Mouse (Mus musculus) hindbrain, embryonic 11.5 days (tissue): Measurements from ENCODE around the gene Asl. TPM values are rescaled to one million over a fixed set of nuclear protein-coding genes. Genes with fewer than 3 reads are reported as not detected.

Experiments used
- ATAC-seq: fragments of 200-750 bp; cut with Nextera tagmentation; 2 replicates; pipeline ENCODE4 v1.8.0; 2017; ENCODE audit warnings: mild to moderate bottlenecking, moderate TSS enrichment, moderate library complexity; ENCODE audit not compliant: low FRiP score
- DNase-seq: peaks from one replicate; pipeline ENCODE4 v3.0.0-alpha.2; 2015; ENCODE audit warnings: low spot score
- H3K27ac ChIP-seq: fragments of 300-500 bp; sonication (generic); 2 replicates; pipeline ENCODE4 v1.5.1; 2014; ENCODE audit warnings: mild to moderate bottlenecking, low read depth, low read length
- H3K27me3 ChIP-seq: fragments of 300-500 bp; sonication (generic); 2 replicates; pipeline ENCODE4 v1.6.1; 2014; ENCODE audit warnings: mild to moderate bottlenecking, low read length, moderate library complexity, mixed read lengths; ENCODE audit not compliant: control insufficient read depth, insufficient read depth
- H3K36me3 ChIP-seq: fragments of 300-500 bp; sonication (generic); 2 replicates; pipeline ENCODE4 v1.6.1; 2014; ENCODE audit warnings: mild to moderate bottlenecking, low read length, moderate library complexity, mixed read lengths; ENCODE audit not compliant: control insufficient read depth, insufficient read depth
- H3K4me1 ChIP-seq: fragments of 300-500 bp; sonication (generic); replicated peaks from 2 replicates; pipeline ENCODE4 v1.6.1; 2014; ENCODE audit warnings: low read length, mixed read lengths; ENCODE audit not compliant: control insufficient read depth, insufficient read depth
- H3K4me2 ChIP-seq: fragments of 300-500 bp; sonication (generic); replicated peaks from 2 replicates; pipeline ENCODE4 v1.6.1; 2014; ENCODE audit warnings: mild to moderate bottlenecking, low read depth, low read length
- H3K4me3 ChIP-seq: fragments of 300-500 bp; sonication (generic); 2 replicates; pipeline ENCODE4 v1.5.1; 2014; ENCODE audit warnings: low read depth, low read length
- H3K9ac ChIP-seq: fragments of 300-500 bp; sonication (generic); 2 replicates; pipeline ENCODE4 v1.6.1; 2014; ENCODE audit warnings: low read depth, low read length
- H3K9me3 ChIP-seq: fragments of 300-500 bp; sonication (generic); 2 replicates; pipeline ENCODE4 v1.6.1; 2016; ENCODE audit warnings: low read length; ENCODE audit not compliant: control insufficient read depth
- WGBS: fragments of 180-500 bp; shearing (Covaris S2); extraction: QIAGEN DNeasy Blood & Tissue Kit; methylation state at CpG from one replicate; pipeline ENCODE4 v1.1.7; 2014; 5-methylcytosine and 5-hydroxymethylcytosine counted together
- polyA plus RNA-seq: library from polyadenylated mRNA; unstranded; fragments of >200 nt; fragmentation: Nextera tagmentation; extraction: Ambion mirVana; gene quantifications from 2 replicates; pipeline ENCODE4 v1.2.1, GENCODE M21; 2014

Asl gene
- polyA plus RNA-seq, 1 experiment from 2014 or later, result 34.1 TPM

GRCm38 (mm10) chr5:130051073-130051860 is 22.2 kb upstream of the Asl start:
- WGBS, result 87% methylated on average over 15 of the region's 15 CpGs
- H3K4me1 ChIP-seq, result no peaks in the 10 kb centered on the region
- ATAC-seq, result no peak
- no peak overlapping the region for H3K4me2 ChIP-seq
- DNase-seq, result no peak
- H3K27ac ChIP-seq, result no peak overlapping the region
- no peak overlapping the region for H3K9ac ChIP-seq
- no peak overlapping the region for H3K4me3 ChIP-seq
- peaks cover 7% of the 10 kb centered on the region for H3K36me3 ChIP-seq
- no peaks in the 10 kb centered on the region for H3K27me3 ChIP-seq
- H3K9me3 ChIP-seq, result no peaks in the 10 kb centered on the region

GRCm38 (mm10) chr5:130050416-130050815 is 21.4 kb upstream of the Asl start:
- no peak for ATAC-seq
- H3K36me3 ChIP-seq, result peaks cover 7% of the 10 kb centered on the region

GRCm38 (mm10) chr5:130048786-130049520 is 19.9 kb upstream of the Asl start:
- H3K36me3 ChIP-seq, result peaks cover 7% of the 10 kb centered on the region
- H3K9me3 ChIP-seq, result no peaks in the 10 kb centered on the region
- no peak overlapping the region for H3K27ac ChIP-seq

More at GRCm38 (mm10) chr5:130050416-130050815, 21.4 kb upstream of the Asl start:
- no peak overlapping the region for H3K4me3 ChIP-seq
- H3K4me1 ChIP-seq, result no peaks in the 10 kb centered on the region
- H3K9me3 ChIP-seq, result no peaks in the 10 kb centered on the region
- H3K27ac ChIP-seq, result no peak overlapping the region
- H3K4me2 ChIP-seq, result no peak overlapping the region
- DNase-seq, result no peak
- no peaks in the 10 kb centered on the region for H3K27me3 ChIP-seq
- 72% methylated on average over 6 of the region's 6 CpGs for WGBS
- H3K9ac ChIP-seq, result no peak overlapping the region

GRCm38 (mm10) chr5:130047013-130047412 is 18.0 kb upstream of the Asl start:
- Histone ChIP-seq H3K4me2 (no peak overlapping the region), H3K4me3 (no peak overlapping the region), H3K27ac (no peak overlapping the region), H3K27me3 (no peaks in the 10 kb centered on the region), H3K9me3 (no peaks in the 10 kb centered on the region), H3K9ac (no peak overlapping the region), H3K4me1 (no peaks in the 10 kb centered on the region), H3K36me3 (peaks cover 11% of the 10 kb centered on the region)
- WGBS, result 76% methylated on average over 6 of the region's 6 CpGs
- no peak for ATAC-seq
- no peak for DNase-seq

More at GRCm38 (mm10) chr5:130048786-130049520, 19.9 kb upstream of the Asl start:
- no peak overlapping the region for H3K9ac ChIP-seq
- WGBS, result 84% methylated on average over 15 of the region's 15 CpGs
- H3K4me3 ChIP-seq, result no peak overlapping the region
- H3K4me1 ChIP-seq, result no peaks in the 10 kb centered on the region
- no peaks in the 10 kb centered on the region for H3K27me3 ChIP-seq
- no peak for ATAC-seq
- no peak overlapping the region for H3K4me2 ChIP-seq
- DNase-seq, result no peak

GRCm38 (mm10) chr5:130046589-130046988 is 17.5 kb upstream of the Asl start:
- Histone ChIP-seq H3K4me2 (no peak overlapping the region), H3K4me3 (no peak overlapping the region), H3K9ac (no peak overlapping the region), H3K9me3 (no peaks in the 10 kb centered on the region), H3K36me3 (peaks cover 11% of the 10 kb centered on the region), H3K27ac (no peak overlapping the region), H3K4me1 (no peaks in the 10 kb centered on the region), H3K27me3 (no peaks in the 10 kb centered on the region)
- DNase-seq (no peak), ATAC-seq (no peak)
- 91% methylated on average over 10 of the region's 10 CpGs for WGBS

- Histone ChIP-seq H3K9me3 (no peaks in the 10 kb centered on the region), H3K4me2 (no peak overlapping the region), H3K27me3 (no peaks in the 10 kb centered on the region), H3K9ac (no peak overlapping the region), H3K27ac (no peak overlapping the region), H3K4me1 (no peaks in the 10 kb centered on the region), H3K36me3 (peaks cover 9% of the 10 kb centered on the region), H3K4me3 (no peak overlapping the region)
- WGBS, result 90% methylated on average over 7 of the region's 7 CpGs
- DNase-seq (no peak), ATAC-seq (no peak)
Observed at GRCm38 (mm10) chr5:130046100-130046499, 17.1 kb upstream of the Asl start.

- Histone ChIP-seq H3K4me2 (no peak overlapping the region), H3K9me3 (no peaks in the 10 kb centered on the region), H3K4me1 (no peaks in the 10 kb centered on the region), H3K36me3 (peaks cover 11% of the 10 kb centered on the region), H3K4me3 (no peak overlapping the region), H3K27ac (no peak overlapping the region), H3K9ac (no peak overlapping the region), H3K27me3 (no peaks in the 10 kb centered on the region)
- 85% methylated on average over 7 of the region's 7 CpGs for WGBS
- ATAC-seq, result no peak
- no peak for DNase-seq
Observed at GRCm38 (mm10) chr5:130044201-130044695, 15.2 kb upstream of the Asl start.

GRCm38 (mm10) chr5:130043741-130044140 is 14.7 kb upstream of the Asl start:
- H3K27me3 ChIP-seq, result no peaks in the 10 kb centered on the region
- H3K4me3 ChIP-seq, result no peak overlapping the region
- ATAC-seq, result no peak
- H3K36me3 ChIP-seq, result peaks cover 11% of the 10 kb centered on the region
- DNase-seq, result no peak
- H3K4me2 ChIP-seq, result no peak overlapping the region
- no peak overlapping the region for H3K27ac ChIP-seq
- WGBS, result 97% methylated on average over 3 of the region's 3 CpGs
- H3K4me1 ChIP-seq, result no peaks in the 10 kb centered on the region
- no peak overlapping the region for H3K9ac ChIP-seq
- H3K9me3 ChIP-seq, result no peaks in the 10 kb centered on the region
